Mouse (Mus musculus): ENCODE data around the gene Dvl2.

- TF ChIP-seq CTCF (IDR thresholded peaks at IDR 0.05; ENCODE audit: low read depth, low read length): no peak
- TF ChIP-seq POLR2A (IDR thresholded peaks at IDR 0.05; ENCODE audit: insufficient read depth, low read length): no peak
- TF ChIP-seq EP300 (IDR thresholded peaks at IDR 0.05; ENCODE audit: insufficient read depth, low read depth, low read length): no peak
Observed at GRCm38 (mm10) chr11:70010548-70010947, 10.2 kb downstream of the Dvl2 start.
